Mouse (Mus musculus) liver, embryonic 11.5 days (tissue): ENCODE measurements around the gene As3mt. TPM values are rescaled to one million over a fixed set of nuclear protein-coding genes. Genes with fewer than 3 reads are reported as not detected.
A peak's percentile ranks its signal among the peaks of the same experiment; 100 is the strongest.

Source experiments
- ATAC-seq: fragments of 200-750 bp; cut with Nextera tagmentation; replicated peaks from 2 replicates; pipeline ENCODE4 v1.8.0; 2017; ENCODE audit warnings: moderate number of reproducible peaks, mild to moderate bottlenecking, moderate TSS enrichment, moderate library complexity; ENCODE audit not compliant: low FRiP score
- DNase-seq: peaks from one replicate; pipeline ENCODE4 v3.0.0-alpha.2; 2017; ENCODE audit warnings: low spot score
- H3K27ac ChIP-seq: fragments of 300-500 bp; sonication (generic); 2 replicates; pipeline ENCODE4 v1.5.1; 2014; ENCODE audit warnings: mild to moderate bottlenecking, low read depth, low read length, control low read depth
- H3K27me3 ChIP-seq: fragments of 300-500 bp; sonication (generic); replicated peaks from 2 replicates; pipeline ENCODE4 v1.6.1; 2014; ENCODE audit warnings: low read length, mixed read lengths; ENCODE audit not compliant: control insufficient read depth, insufficient read depth
- H3K36me3 ChIP-seq: fragments of 300-500 bp; sonication (generic); 2 replicates; pipeline ENCODE4 v1.6.1; 2014; ENCODE audit warnings: mild to moderate bottlenecking, low read length, moderate library complexity, mixed read lengths; ENCODE audit not compliant: control insufficient read depth, insufficient read depth
- H3K4me1 ChIP-seq: fragments of 300-500 bp; sonication (generic); replicated peaks from 2 replicates; pipeline ENCODE4 v1.6.1; 2014; ENCODE audit warnings: low read length, mixed read lengths; ENCODE audit not compliant: control insufficient read depth, insufficient read depth
- H3K4me2 ChIP-seq: fragments of 300-500 bp; sonication (generic); 2 replicates; pipeline ENCODE4 v1.6.1; 2014; ENCODE audit warnings: mild to moderate bottlenecking, control low read depth, moderate library complexity
- H3K4me3 ChIP-seq: fragments of 300-500 bp; sonication (generic); 2 replicates; pipeline ENCODE4 v1.5.1; 2014; ENCODE audit warnings: low read depth, low read length, control low read depth
- H3K9ac ChIP-seq: fragments of 300-500 bp; sonication (generic); 2 replicates; pipeline ENCODE4 v1.6.1; 2014; ENCODE audit warnings: low read depth, low read length, control low read depth
- H3K9me3 ChIP-seq: fragments of 300-500 bp; sonication (generic); 2 replicates; pipeline ENCODE4 v1.6.1; 2016; ENCODE audit warnings: low read length, inconsistent platforms, mixed read lengths; ENCODE audit not compliant: control insufficient read depth
- WGBS: fragments of 180-500 bp; shearing (Covaris S2); extraction: QIAGEN DNeasy Blood & Tissue Kit; methylation state at CpG from one replicate; pipeline ENCODE4 v1.1.7; 2014; 5-methylcytosine and 5-hydroxymethylcytosine counted together
- polyA plus RNA-seq: library from polyadenylated mRNA; unstranded; fragments of >200 nt; fragmentation: Nextera tagmentation; extraction: Ambion mirVana; gene quantifications from 2 replicates; pipeline ENCODE4 v1.2.1, GENCODE M21; 2014

Gene As3mt
- polyA plus RNA-seq, 1 experiment from 2014 or later = 26.0 TPM

GRCm38 (mm10) chr19:46762291-46762991 lies 55.2 kb downstream of the As3mt start:
- 2% methylated on average over 50 of the region's 50 CpGs for WGBS
- H3K9me3 ChIP-seq = no peaks in the 10 kb centered on the region
- no peaks in the 10 kb centered on the region for H3K36me3 ChIP-seq
- peak; percentile 62 for DNase-seq
- H3K4me2 ChIP-seq = peak overlapping the region; percentile 100
- H3K9ac ChIP-seq = peak overlapping the region; percentile 85
- H3K4me1 ChIP-seq = peaks cover 9% of the 10 kb centered on the region
- H3K4me3 ChIP-seq = peak overlapping the region; percentile 94
- ATAC-seq = no peak
- peaks cover 29% of the 10 kb centered on the region for H3K27me3 ChIP-seq
- H3K27ac ChIP-seq = no peak overlapping the region

GRCm38 (mm10) chr19:46762992-46763342 lies 55.7 kb downstream of the As3mt start:
- 3% methylated on average over 19 of the region's 19 CpGs for WGBS
- H3K27me3 ChIP-seq = peaks cover 29% of the 10 kb centered on the region
- H3K9me3 ChIP-seq = no peaks in the 10 kb centered on the region
- no peaks in the 10 kb centered on the region for H3K36me3 ChIP-seq
- peak overlapping the region; percentile 94 for H3K4me3 ChIP-seq
- no peak overlapping the region for H3K27ac ChIP-seq
- DNase-seq = peak; percentile 47
- peak overlapping the region; percentile 100 for H3K4me2 ChIP-seq
- peaks cover 9% of the 10 kb centered on the region for H3K4me1 ChIP-seq
- ATAC-seq = no peak
- peak overlapping the region; percentile 85; the same call in 1 of the 2 replicates for H3K9ac ChIP-seq

GRCm38 (mm10) chr19:46763356-46763755 lies 56.1 kb downstream of the As3mt start:
- Histone ChIP-seq H3K27me3 (peaks cover 29% of the 10 kb centered on the region), H3K36me3 (no peaks in the 10 kb centered on the region), H3K9me3 (no peaks in the 10 kb centered on the region), H3K4me1 (peaks cover 9% of the 10 kb centered on the region), H3K4me3 (peak overlapping the region; percentile 94), H3K4me2 (peak overlapping the region; percentile 100), H3K27ac (no peak overlapping the region), H3K9ac (no peak overlapping the region)
- 22% methylated on average over 7 of the region's 7 CpGs for WGBS
- DNase-seq = no peak
- ATAC-seq = no peak

GRCm38 (mm10) chr19:46763932-46764762 lies 56.9 kb downstream of the As3mt start:
- no peaks in the 10 kb centered on the region for H3K9me3 ChIP-seq
- peak overlapping the region; percentile 100 for H3K4me2 ChIP-seq
- peaks cover 9% of the 10 kb centered on the region for H3K4me1 ChIP-seq
- ATAC-seq = no peak
- WGBS = 72% methylated on average over 12 of the region's 12 CpGs
- H3K36me3 ChIP-seq = no peaks in the 10 kb centered on the region
- H3K9ac ChIP-seq = no peak overlapping the region
- peaks cover 29% of the 10 kb centered on the region for H3K27me3 ChIP-seq
- DNase-seq = no peak
- H3K27ac ChIP-seq = no peak overlapping the region
- no peak overlapping the region for H3K4me3 ChIP-seq

GRCm38 (mm10) chr19:46764763-46765117 lies 57.5 kb downstream of the As3mt start:
- Histone ChIP-seq H3K4me3 (no peak overlapping the region), H3K9ac (no peak overlapping the region), H3K4me2 (no peak overlapping the region), H3K36me3 (no peaks in the 10 kb centered on the region), H3K9me3 (no peaks in the 10 kb centered on the region), H3K27me3 (peaks cover 29% of the 10 kb centered on the region), H3K27ac (no peak overlapping the region), H3K4me1 (peaks cover 9% of the 10 kb centered on the region)
- DNase-seq (no peak), ATAC-seq (no peak)
- 78% methylated on average over 9 of the region's 9 CpGs for WGBS

GRCm38 (mm10) chr19:46766125-46766524 lies 58.9 kb downstream of the As3mt start:
- Histone ChIP-seq H3K36me3 (no peaks in the 10 kb centered on the region), H3K4me2 (no peak overlapping the region), H3K4me3 (no peak overlapping the region), H3K4me1 (peaks cover 6% of the 10 kb centered on the region), H3K9me3 (no peaks in the 10 kb centered on the region), H3K27ac (no peak overlapping the region; the same call in 1 of the 2 replicates), H3K27me3 (peaks cover 29% of the 10 kb centered on the region), H3K9ac (no peak overlapping the region)
- DNase-seq (peak; percentile 17), ATAC-seq (no peak)
- 56% methylated on average over 5 of the region's 5 CpGs for WGBS

- Histone ChIP-seq H3K9me3 (no peaks in the 10 kb centered on the region), H3K4me2 (no peak overlapping the region), H3K4me3 (no peak overlapping the region), H3K36me3 (no peaks in the 10 kb centered on the region), H3K4me1 (no peaks in the 10 kb centered on the region), H3K27me3 (peaks cover 3% of the 10 kb centered on the region; the same call in 1 of the 2 replicates), H3K9ac (no peak overlapping the region), H3K27ac (no peak overlapping the region)
- WGBS = 83% methylated on average over 11 of the region's 11 CpGs
- ATAC-seq (no peak), DNase-seq (no peak)
These were observed 62.5 kb downstream of the As3mt start for GRCm38 (mm10) chr19:46769759-46770158.

- Histone ChIP-seq H3K27me3 (no peaks in the 10 kb centered on the region), H3K4me2 (no peak overlapping the region), H3K36me3 (no peaks in the 10 kb centered on the region), H3K27ac (no peak overlapping the region), H3K9me3 (no peaks in the 10 kb centered on the region), H3K4me1 (no peaks in the 10 kb centered on the region), H3K4me3 (no peak overlapping the region), H3K9ac (no peak overlapping the region)
- ATAC-seq (no peak), DNase-seq (no peak)
- WGBS = 86% methylated on average over 6 of the region's 6 CpGs
These were observed 64.5 kb downstream of the As3mt start for GRCm38 (mm10) chr19:46771801-46772200.
